Mouse (Mus musculus) thymus, adult 2 months (tissue): ENCODE measurements around the gene Mphosph10.

Experiments
- CTCF ChIP-seq: fragments of 200-500 bp; IDR thresholded peaks from 2 replicates; pipeline ENCODE4 v1.5.1; 2012; ENCODE audit warnings: mild to moderate bottlenecking, control low read depth, low read length, moderate library complexity, borderline replicate concordance; ENCODE audit not compliant: control insufficient read depth, poor library complexity, insufficient read depth; ENCODE audit errors: extremely low read depth
- POLR2A ChIP-seq: fragments of 200-500 bp; IDR thresholded peaks from 2 replicates; pipeline ENCODE4 v1.6.1; 2012; ENCODE audit warnings: mild to moderate bottlenecking, low read length, control low read depth, moderate library complexity; ENCODE audit not compliant: control insufficient read depth, poor library complexity, insufficient read depth; ENCODE audit errors: extremely low read depth

DNA sequence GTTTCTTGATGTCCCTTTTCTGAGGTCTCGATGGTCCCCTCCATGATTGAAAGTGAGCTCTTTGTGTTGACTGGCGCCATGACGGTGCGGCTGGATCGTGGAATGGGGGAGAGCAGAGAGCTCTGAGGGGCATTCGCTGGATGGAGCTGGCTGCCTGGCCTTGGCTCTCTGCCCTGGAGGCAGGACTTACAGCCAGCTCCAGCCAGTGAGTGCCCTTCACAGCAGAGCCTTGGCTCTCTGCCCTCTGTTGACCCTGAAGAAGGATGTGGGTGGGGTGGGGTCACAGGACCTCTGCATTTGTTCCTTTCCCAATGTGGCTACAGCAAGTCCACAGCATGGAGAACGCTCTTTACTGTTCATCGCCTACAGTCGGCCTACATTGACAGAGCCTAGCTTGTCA is 34.7 kb downstream of the Mphosph10 start:
- TF ChIP-seq POLR2A (no peak), CTCF (no peak)
